Mouse (Mus musculus) thymus, adult 2 months (tissue): ENCODE data around the gene Rad51b.

Experiments used
- CTCF ChIP-seq: fragments of 200-500 bp; IDR thresholded peaks from 2 replicates; pipeline ENCODE4 v1.5.1; 2012; ENCODE audit warnings: mild to moderate bottlenecking, control low read depth, low read length, moderate library complexity, borderline replicate concordance; ENCODE audit not compliant: control insufficient read depth, poor library complexity, insufficient read depth; ENCODE audit errors: extremely low read depth
- POLR2A ChIP-seq: fragments of 200-500 bp; IDR thresholded peaks from 2 replicates; pipeline ENCODE4 v1.6.1; 2012; ENCODE audit warnings: mild to moderate bottlenecking, low read length, control low read depth, moderate library complexity; ENCODE audit not compliant: control insufficient read depth, poor library complexity, insufficient read depth; ENCODE audit errors: extremely low read depth

DNA sequence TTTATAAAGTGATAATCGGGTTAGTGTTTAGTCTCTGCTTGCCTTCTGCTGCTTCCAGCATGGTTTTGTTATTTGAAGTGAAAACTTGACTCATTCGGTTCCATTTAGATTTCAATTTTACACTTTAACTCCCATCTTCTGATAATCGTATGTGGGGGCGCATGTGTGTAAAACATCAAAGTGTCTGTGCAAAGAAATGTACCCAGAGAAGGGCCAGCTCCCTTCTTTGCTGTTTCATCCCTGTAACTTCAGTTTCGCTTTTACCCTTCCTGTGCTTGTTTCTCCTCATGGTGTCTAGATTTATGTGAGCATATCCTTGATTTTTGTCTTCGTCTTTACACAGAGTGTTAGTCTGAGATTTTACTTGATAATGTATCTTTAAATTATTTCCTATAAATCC lies 142.9 kb downstream of the Rad51b start:
- TF ChIP-seq POLR2A (no peak), CTCF (no peak)
